Comparison of ENCODE assay signal across 14 mouse cellular contexts in genomic region chr14:24608356-24608755, GRCm38 (mm10).
DNase-seq lines count a peak whose midpoint lies in the region.
"Had no signal": no experiment of that assay in that cellular context is flagged by ENCODE, and none has a peak within 500 bp of the region (broad histone marks: within the 10 kb centered on the region; RNA-seq: fewer than 3 reads in every experiment).

No protein-coding gene starts in this region.

- intact Hi-C loops in left cerebral cortex, postnatal 4 days (cut with DNase I) = no loop called here

- peak; percentile 58 for DNase-seq in left cerebral cortex, postnatal 4 days
- DNase-seq in left cerebral cortex, adult 9 months (ENCODE audit: low spot score in 2 of 2) = no peak
- peak; percentile 80 to 88 for DNase-seq in cerebellum, adult 18-20 months
- peak; percentile 88 for DNase-seq in cerebellum, adult 9-11 months
- peak; percentile 74 to 77 for DNase-seq in cerebellum, postnatal 36 days
- DNase-seq in kidney, adult 11 months = no peak
- no peak for DNase-seq in embryo, embryonic 9.5 days (ENCODE audit: extremely low spot score)
- DNase-seq in spleen, postnatal 10 days (ENCODE audit: low spot score in 2 of 2) = no peak
- DNase-seq: adrenal gland, postnatal 25 days; forebrain, postnatal 0 days; gastrocnemius, adult 2 months; gastrocnemius, postnatal 25 days; heart, postnatal 36 days; kidney, adult 8-10 months had no signal

Comparison
In these comparisons a context has a peak if more than half of its experiments do, and no peak if none do; other contexts are left out.
1. DNase-seq: peak in left cerebral cortex, postnatal 4 days (single experiment), cerebellum, adult 18-20 months (2 of 2), cerebellum, adult 9-11 months (single experiment) and cerebellum, postnatal 36 days (2 of 2); none in left cerebral cortex, adult 9 months (0 of 2), kidney, adult 11 months (single experiment), embryo, embryonic 9.5 days (single experiment) and spleen, postnatal 10 days (0 of 2).